Mouse (Mus musculus) cerebellum, postnatal 25 days (tissue): ENCODE measurements around the gene Slc9a6.

Experiments
- DNase-seq, 2 experiments: peaks; one replicate each; pipeline ENCODE4 v3.0.0; 2021; ENCODE audit warnings: mixed read lengths in 2 of 2

Gene Slc9a6

DNA sequence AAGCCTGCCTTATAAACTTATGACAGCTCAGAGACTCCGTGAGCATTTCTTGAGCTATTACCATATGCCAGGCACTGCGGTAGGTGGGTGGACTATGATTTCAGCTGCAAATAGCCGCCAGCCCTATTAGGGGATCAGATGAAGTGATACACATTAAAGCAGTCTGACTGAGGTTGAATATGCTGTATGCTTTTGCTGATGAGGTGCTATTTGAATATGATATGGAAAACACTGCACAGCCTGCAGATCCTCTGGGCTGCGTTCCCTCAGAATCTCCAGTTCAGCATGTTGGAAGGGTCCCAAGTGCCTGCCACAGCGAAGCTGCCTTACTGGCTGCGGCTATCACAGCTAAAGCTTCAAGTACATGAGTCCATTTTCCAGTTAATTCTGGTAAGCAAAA, 57.7 kb downstream of the Slc9a6 start:
- DNase-seq = peak; percentile 48 to 66

DNA sequence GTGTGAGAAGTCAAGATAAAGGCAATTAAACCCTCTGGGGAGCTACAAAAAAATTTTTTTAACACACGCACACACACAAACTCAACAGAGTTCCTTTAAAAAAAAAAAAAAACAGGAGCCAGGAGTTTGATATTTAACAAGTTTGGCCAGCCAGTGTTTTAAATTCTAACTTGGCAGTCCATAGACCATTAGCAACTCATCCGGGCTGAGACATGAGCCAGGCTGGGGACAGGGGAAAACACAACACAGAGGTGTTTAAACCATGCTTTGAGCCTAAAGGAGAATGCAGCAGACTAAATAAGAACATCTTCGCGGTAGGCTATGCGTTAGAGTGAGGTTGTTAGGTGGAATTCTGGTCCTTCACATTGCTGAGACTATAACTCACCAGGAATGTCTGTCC, 58.5 kb downstream of the Slc9a6 start:
- no peak for DNase-seq

DNA sequence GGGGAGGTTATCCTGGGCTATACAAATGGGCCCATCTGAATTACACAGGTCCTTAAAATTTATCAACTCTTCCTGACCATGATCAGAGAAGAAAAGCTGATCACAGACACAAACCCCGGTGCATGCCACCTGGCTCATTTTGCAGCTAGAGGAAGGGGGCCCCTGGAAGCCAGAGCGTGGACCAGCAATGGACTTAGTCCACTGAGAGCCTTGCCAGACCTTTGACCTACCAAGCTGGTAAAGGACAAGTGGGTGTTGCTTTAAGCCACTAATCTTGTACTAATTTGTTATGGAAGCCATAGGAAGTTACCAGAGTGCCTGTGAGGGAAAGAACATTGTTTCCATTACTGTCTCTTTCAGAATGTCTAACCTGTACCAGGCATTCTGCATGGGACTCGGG, 58.9 kb downstream of the Slc9a6 start:
- no peak for DNase-seq

DNA sequence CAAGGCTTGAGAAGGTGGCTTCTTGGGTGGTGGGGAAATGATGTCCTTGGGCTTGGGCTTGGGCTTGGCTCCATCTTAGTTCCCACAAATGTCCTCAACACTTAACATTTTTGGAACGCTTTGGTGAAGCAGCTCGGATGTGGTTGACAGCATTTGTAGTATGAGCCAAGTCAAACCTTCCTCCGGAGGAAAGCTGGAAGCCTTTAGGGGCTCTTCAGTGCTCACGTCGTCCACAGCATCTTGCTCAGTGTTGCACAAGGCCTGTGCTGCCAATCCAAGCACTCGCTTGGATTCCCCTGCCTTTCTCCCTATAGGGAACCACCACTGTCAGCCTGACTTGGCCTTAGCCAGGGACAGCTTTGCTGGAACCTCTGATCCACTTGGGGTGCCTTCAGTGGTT, 66.0 kb downstream of the Slc9a6 start:
- no peak for DNase-seq

DNA sequence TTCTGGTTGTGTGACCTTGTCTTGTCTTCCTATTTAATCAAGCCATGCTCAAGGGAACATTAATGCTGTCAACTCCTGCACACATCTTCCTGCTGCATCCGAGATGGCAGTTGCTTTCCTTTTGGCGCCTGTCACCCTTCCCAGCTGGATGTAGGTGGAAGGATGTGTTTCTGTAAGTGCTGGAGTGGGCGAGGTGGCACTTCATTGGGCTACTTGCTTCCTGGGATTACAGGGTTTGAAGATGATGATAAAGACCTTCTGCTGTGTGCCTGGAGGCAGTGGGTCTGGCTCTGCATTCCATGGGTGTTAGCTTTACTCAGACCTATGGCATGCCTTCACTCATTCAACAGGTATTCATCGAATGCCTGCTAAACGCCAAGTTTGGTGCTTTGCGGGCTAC, 68.2 kb downstream of the Slc9a6 start:
- no peak for DNase-seq

DNA sequence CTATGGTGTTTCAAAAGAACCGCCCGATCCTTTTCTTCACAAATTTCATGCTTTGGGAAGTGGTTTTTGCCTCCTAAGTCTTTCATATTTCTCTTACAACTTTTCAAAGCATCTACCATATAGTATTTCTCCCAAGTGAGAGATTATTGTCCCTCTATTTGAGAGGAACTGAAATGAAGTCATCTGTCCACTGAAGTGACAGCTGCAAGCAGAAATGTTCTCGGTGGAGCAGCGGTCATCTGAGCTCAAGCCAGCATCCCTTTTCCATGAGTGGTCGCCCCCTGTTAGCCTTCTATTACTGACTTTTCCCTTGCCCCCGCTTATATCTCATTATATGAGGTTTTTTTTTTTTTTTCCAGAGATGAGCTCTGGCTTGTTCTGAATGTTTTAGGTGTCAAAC, 69.5 kb downstream of the Slc9a6 start:
- DNase-seq = no peak

DNA sequence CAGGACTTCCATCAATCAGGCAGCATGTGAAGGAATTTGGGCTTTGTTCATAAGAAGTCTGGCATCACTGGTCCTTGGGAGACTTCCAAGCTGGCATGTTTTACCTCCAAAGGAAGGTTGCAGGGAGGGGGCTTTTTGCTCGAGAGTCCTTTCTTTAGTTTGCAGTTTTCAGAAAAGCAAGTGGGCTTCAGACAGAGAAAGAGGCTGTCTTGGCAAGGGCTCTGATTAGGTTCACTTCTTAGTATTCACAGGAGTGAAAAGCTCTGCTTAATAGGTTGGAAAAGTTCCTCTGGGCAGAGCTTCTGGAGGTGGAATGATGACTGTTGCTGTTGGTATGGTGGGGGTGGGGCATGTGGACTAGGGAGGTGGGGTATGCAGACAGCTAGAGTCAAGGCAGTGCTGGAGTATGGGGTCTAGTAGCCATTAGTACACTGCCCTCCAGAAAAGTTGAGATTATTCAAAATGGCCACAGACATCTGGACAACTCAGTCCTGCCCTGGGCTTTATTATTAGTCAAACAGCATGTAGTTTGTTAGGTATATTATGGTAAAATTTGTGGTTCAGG, 72.7 kb downstream of the Slc9a6 start:
- DNase-seq = no peak

DNA sequence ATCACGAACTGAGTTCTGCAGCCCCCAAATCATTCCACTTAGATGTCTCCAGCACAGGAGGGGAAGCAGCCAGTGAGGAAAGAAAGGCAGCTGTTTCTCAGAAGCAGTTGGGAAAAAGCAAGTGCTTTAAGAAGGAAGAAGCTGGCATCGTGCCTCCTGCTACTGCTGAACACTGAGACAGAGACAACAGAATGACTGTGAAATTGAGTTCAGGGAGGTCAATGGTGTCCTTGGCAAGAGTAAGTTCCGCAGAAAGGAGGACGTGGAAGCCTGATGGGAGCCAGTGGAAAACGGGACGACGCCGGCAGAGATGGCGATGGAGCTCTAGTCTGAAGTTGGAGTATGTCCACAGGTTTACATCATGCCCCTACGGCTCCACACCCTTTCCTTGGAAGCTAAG, 74.0 kb downstream of the Slc9a6 start:
- DNase-seq = no peak

DNA sequence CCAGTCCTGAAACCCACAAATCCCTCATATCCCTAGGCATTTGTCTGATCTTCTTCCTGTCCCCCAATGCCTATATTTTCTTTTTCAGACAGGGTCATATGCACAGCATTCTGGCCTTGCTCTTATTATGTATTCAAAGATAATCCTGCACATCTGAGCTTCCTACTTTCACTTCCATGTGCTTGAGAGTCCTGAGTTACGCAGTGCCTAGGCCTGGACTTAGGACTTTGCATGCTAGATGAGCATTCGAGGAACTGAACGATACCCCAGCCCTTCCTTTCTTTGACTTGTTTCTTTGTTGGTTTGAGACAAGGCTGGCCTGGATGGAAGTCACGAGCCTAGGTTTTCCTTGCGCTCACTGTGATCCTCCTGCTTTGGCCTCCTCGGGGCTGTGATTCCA, 83.0 kb downstream of the Slc9a6 start:
- no peak for DNase-seq

DNA sequence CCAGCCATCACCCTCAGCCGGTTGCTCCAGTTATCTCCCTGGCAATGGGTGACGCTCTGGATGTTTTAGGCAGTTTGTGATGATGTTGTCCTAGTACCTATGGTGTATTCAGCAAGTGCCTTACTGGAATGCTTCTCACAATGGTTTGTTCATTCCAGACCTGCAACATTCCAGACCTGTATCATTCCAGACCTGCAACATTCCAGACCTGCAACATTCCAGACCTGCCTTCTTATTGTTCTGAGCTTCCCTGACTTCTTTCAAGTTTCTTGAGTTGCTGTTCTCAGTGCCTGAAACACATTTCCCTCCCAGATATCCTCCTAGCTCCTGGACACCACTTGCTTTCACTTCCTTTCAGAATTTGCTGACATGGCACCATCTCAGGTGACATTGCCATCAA, 85.0 kb downstream of the Slc9a6 start:
- no peak for DNase-seq

DNA sequence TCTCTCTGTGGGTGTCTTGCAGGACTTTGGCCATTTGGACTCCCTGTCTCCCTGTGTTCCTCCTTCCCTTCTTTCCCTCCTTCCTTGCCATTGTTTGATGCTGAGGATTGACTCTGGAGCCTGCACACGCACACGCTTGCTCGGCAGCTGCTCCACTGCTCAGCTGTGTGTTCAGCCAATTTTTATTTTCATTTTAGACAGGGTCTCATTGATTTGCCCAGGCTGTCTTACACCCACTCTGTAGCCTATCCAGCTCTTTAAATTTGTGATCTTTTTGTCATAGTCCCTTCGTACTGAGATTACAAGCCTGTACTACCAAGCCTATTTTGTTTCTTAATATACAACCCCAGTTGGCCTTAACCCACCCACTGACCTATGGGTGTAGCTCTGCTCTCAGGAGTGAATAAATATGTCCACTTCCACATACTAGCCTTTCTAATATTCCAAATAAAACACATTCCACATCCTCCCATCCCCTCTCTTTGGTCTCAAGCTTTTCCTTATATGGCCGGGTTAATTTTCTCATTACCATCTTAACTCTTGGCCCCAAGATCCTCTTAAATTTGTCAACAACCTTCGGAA, 87.7 kb downstream of the Slc9a6 start:
- DNase-seq = no peak

DNA sequence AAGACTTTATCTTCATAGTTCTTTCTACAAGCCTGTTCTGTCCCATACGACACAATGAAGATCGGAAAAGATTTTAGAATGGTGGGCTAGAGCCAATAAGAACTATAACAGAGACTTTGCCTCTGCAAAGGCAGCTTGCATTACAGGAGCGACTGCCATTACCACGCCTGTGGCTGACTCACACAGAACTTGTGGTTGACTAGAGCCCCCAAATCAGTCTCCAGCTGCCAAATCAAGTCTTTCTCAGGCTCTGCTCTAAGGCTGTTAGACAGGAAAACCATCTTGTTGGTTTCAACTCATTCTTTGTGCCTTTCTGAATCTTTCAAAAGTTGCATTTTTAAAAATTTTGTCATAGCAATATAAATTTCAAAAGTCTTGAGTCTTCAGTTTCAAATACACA, 88.3 kb downstream of the Slc9a6 start:
- no peak for DNase-seq

DNA sequence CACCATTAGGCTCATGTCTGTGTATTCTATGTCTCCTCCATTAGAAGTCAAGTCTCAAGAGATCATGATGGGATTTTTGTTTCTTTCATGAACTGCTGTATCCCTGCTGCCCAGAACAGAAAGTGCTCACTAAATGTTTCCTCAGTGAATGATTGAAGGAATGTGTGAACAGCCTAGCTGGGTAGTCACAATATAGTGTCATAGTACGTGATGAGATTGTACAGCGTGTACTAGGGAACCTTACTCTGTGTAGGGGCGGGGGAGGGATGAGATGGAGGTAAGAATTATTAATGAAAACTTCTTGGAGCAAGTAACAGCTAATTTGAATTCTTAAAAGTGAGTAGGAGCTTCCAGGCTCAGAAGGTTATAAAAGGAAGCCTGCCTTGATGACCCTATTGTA, 91.7 kb downstream of the Slc9a6 start:
- no peak for DNase-seq

DNA sequence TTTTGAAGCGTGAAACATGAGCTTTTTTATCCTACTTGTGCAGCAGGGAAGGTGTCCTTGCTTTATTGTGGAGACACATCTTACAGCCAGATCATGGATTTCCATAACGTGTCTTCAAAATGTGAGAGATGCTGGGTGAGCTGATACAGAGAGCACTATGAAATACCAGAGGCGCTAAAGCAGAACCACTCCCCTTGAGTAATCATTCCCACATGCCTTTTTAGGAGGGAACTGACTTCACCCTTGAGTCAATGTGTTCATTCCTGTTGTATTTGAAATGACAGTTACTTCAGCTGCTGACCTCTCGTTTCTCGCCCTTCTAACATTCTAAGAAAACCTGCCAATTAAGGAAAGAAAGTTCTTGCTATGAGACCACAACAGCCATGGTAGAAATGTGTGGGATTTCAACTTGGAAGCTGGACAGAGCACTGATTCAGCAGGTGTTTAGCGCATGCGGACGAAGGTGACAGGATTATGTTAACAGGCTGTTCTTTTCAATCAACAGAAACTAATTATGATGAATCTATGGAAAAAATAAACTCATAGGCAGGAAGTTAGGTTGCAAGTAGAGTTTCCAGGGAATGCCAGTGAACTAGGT, 94.5 kb downstream of the Slc9a6 start:
- DNase-seq = no peak

DNA sequence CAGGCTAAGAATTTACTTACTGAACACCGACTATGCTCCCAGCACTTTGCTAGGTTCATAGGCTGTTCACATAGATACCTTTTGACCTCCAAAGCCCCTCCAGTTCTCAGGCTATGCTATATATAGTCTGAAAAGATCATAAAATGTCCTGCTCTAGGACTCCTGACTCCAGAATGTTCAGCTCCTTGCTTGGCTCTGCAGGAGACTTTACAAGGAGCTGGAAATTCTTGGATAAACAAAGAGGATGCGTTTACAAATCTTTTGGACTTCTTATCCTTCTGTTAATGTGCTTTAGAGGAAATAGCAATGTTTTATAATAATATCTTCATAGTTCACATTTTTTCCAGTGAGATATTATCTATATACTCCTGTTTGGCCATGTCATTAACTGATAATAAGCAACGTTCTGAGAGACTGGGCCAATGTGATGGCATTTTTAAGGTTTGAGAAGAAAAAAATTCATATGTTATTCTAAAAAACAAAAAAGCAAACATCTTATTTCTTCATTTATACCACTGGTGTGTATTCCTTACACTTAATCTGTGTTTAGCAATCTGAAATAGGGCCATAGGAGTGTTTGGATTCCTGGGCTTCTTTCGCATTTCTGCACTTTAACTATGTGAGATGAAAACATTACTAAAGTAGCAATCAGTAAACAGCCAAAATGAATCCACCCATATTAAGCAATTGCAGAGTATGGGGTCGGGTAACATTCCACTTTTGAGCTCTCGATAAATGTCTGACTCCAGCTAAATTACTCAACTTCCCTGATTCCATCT, 99.2 kb downstream of the Slc9a6 start:
- DNase-seq = no peak

DNA sequence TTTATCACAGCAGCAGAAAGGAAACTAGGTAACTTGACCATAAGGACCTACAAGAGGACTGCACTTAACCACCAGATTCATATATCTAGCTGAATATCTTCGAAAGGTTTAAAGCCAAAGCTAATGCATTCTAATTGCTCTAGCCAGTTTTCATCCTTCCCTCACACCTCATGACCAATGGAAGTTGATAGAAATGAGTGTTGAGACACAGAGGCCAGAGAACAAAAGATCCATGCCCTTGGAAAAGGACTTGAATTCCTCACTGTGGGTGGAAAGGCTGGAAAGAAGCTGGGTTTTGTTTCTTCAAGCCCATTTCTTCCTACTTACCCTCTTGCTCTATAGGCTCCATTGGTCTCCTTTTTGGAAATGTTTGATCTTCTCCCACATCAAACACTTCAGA, 101.0 kb downstream of the Slc9a6 start:
- no peak for DNase-seq

DNA sequence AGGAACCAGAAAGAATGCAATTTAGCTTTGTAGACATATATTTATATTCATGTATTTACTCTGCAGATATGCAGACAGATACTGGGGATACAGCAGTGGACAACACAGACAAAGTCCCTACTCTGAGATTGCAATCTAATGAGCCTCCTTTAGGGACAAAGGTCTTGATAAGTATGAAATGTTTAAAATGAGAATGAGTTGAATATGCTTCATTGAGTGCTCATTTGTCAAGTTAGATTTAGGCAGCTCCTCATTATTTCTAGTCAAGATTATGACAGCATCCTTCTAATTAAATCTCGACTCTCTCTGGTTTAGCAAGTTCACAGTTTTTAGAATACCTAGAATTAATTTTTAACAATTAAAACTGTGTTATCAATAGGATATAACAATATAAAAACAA, 103.1 kb downstream of the Slc9a6 start:
- no peak for DNase-seq
